Mouse (Mus musculus) adrenal gland, adult 18-20 months (tissue): ENCODE results near the gene Tor2a. TPM values are rescaled to one million over a fixed set of nuclear protein-coding genes. Genes with fewer than 3 reads are reported as not detected.
A peak's percentile ranks its signal among the peaks of the same experiment; 100 is the strongest.

Experiments
- DNase-seq, 2 experiments: peaks; one replicate each; pipeline ENCODE4 v3.0.0; 2021 to 2022; ENCODE audit warnings: low spot score in 2 of 2
- total RNA-seq, 2 experiments: library from RNA; stranded (reverse); gene quantifications; 1 replicate in 1 of 2; 2 replicates in 1 of 2; pipeline ENCODE4 v1.2.3; 2021

Tor2a gene
- total RNA-seq, 2 experiments from 2014 or later: 18.2 to 22.3 TPM

DNA sequence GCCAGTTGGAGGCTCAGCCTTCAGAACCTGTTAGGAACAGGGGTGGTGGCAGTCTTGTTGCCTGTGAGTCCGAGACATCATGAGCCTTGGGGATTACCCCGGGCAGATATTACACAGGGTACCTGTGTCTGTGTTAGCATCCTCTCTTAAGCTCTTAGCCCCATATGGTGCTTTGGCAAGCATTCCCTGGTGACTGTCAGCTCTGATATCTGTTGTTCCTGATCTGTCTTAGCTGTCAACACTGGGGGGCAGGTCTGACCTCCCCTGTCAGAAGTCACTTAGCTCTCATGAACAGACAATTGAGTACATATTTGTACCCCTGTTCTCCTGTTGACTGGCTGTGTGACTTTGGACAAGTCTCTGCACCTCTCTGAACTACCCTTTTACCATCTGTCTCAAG lies 2.0 kb downstream of the Tor2a start:
- no peak for DNase-seq

DNA sequence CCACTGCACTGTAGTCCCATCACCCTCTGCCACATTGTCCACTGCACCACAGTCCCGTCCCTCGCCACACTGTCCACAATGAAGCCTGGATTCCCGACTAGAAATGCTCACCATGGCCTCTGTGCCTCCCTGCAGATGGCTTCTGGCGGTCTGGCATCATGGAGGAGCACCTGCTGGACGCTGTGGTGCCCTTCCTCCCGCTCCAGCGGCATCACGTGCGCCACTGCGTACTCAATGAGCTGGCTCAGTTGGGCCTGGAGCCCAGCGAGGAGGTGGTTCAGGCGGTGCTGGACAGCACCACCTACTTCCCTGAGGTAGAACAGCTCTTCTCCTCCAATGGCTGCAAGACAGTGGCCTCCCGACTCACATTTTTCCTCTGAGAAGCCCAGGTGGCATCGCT lies 4.3 kb downstream of the Tor2a start:
- no peak for DNase-seq

DNA sequence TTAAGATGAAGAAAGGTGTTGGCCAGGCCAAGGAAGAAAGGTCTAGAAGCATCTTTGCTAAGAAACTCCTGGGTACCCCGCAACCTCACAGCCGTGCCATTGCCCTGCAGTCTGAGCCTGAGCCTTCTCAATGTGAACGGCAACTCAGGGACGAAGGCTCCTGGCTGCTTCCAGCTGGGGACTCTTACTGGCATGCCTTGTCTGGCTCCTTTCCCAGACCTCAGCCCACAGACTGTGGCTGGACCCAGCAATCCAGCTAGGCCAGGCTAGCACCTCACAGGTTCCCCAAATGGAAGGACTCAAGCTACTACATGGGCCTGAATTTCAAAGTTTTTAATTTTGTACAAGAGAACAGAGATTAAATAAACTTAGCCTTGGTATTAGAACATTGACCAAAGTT lies 4.8 kb downstream of the Tor2a start:
- DNase-seq: no peak

DNA sequence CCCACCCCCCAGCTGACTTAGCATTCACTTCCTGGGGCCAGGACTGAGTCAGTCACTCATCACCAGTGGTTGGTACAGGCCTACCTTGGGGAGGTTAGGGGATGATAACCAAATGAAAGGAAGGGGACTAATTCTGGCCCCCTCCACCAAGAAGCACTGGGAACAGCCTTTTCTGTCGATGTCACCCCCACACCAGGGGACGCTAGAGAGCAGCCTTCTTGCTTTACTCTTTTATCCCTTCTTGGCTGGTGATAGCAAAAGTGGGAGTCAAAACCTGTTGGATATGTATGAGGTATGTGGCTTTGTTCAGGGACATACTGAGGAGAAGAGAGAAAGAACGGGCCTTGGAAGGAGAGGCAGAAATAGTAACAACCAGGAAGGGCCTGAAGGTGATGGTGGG lies 6.3 kb downstream of the Tor2a start:
- DNase-seq: no peak

DNA sequence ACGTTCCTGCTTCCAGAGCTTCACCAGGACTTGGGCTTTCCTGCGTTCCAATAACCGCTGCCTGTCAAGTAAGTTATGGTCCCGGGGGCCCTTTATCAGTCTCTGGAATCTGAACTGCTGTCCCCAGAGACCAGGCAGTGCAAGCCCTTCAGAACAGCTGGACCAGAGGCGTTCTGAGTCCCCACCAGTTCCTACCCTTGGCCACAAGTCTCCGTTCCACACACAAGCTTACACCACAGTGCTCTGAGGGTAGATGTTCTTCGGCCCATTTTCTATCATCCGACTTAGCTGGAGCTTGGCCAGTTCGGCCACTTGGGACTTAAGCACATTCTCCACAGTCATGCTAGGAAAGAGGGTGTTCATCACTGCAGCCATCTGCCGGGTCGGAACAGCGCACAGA lies 10.2 kb downstream of the Tor2a start:
- no peak for DNase-seq

DNA sequence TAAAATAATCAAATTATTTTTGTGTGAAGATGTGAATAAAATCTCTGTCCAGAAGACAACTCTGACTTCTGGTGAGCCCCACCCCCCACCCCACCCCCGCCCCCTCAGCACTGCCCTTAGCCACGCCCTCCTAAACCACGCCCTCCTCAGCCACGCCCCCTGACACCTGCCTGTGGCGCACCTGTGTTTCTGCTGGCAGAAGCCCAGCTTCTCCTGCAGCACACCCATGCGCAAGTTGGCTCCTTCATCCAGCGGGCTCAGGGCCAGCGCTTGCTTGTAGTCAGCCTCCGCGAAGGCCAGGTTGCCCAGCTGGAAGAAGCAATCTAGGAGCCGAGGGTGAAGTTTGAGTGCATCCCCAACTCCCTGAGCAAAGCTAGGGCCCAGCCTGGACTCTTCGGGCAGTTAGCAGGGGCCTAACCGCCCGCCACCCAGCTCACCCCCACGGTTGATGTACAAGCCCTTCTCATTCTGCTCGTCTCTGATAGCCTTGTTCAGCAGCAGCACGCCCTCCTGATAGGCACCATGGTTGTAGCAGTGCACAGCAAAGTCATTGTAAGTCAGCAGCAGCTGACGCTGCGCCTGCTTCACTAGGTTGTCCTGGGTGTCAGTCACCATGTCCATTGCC lies 11.7 kb downstream of the Tor2a start:
- DNase-seq: no peak

DNA sequence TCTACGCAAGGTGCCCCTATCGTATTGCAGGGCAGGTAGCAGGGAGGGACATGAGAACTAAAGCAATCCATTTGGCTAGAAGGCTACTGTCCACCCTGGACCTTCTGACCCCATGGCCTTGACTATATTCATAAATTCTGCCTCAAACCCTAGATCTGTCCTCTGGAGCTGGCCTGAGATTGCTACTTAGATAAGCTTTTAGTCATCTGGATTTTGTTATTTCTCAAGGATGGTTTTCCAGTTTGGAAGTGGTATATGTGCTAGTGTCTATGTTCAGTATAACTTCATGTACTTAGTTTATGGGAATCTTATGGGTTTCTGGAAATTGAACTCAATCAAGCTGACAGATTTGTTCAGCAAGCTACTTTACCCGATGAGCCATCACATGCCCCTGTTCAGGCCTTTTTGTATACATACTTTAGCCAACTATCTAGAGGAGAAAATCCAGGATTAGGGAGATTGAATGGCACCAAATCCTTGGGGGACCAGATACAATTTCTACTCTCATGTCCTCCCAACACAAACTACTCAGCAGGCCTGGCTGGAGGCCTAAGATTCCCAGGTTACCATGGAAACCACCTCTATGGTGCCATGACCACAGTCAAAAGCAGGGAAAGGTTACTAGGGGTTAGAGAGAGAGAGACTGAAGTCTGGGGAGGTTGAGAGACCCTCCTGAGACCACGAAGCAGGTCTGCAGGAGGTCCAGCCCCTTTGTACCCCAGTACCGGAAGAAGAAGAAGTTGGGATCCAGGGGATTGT lies 12.5 kb downstream of the Tor2a start:
- DNase-seq: no peak

DNA sequence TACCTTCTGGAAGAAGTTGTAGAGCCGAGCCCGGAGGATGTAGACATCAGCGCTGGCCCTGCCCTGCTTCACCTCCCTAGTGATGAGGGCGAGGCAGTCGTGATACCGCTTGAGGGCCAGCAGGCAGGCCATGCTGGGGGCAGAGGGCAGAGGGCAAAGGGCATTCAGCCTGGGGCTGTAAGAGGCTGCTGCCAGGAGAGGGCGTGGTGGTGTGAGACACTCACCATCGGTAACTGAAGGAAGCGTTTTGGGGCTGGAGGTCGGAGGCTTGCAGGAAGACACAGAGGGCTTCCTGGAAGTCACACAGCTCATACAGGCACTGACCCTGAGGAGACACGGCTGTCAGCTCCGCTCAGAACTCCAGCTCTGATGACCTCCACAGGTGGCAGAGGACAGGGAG lies 14.9 kb downstream of the Tor2a start:
- DNase-seq: no peak

DNA sequence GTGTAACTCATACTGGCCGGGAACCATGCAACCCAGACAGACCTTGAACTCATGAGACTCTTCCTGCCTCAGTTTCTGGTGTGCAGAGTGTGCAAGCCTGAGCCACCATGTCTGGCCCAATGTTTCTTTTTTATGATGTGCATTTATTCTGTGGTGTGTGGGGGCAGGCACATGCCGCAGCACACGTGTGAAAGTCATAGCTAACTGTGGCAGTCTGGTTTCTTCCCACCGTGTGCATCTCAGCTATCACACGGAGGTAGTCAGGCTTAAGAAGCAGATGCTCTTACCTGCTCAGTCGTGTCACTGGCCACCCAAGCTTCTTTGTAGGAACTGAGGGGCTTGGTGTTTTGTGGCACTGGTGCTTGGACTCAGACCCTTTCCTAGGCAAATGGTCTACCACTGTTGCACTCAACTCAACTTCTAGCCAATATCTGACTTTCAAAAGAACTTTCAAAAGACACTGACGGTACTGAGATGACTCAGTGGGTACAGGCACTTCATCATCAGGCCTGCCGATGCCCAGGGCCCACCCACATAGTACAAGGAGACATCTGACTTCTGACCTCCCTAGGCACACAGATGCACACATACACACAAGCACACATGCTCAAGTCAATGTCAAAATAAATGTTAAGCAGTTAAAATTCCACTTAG lies 15.7 kb downstream of the Tor2a start:
- no peak for DNase-seq

DNA sequence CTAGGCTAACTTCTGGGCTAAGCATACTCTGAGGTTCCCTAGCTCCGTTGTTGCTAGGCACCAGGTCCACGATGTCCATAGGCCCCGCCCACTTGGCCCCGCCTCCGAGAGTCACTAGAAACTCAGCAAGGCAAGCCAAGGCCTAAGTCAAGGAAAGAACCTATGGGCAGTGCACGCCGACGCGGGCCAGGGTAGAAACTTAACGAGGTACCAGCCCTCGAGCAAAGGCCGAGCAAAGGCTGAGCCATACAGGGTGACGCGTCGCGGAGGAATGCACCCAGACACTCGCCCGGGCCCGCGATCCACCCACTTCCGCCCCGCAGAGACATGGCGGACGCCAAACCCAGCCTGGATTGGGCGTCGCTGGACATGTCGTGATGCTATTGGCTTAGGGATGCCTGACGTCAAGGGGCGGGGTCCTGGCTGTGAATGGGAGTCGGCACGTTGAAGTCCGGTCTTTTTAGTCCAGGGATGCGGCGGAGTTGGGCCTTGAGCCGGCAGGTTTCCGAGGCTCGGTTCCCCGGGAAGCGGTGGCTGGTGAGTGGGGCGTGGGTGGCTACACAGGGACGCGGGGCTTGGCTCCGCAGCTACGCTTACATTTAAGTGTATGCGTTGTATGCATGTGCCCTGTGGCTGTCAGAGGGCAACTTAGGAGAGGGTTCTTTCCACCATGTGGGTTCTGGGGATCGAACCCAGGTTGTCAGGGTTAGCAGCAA lies 18.5 kb downstream of the Tor2a start, which contains the start of the genes Ttc16 and Ptrh1:
Gene Ttc16 (minus strand): TSS at position 275 of the 716 bp plus-strand sequence.
Gene Ptrh1 (plus strand): TSS at position 428 of the 716 bp plus-strand sequence.
- peak; percentile 97 for DNase-seq

DNA sequence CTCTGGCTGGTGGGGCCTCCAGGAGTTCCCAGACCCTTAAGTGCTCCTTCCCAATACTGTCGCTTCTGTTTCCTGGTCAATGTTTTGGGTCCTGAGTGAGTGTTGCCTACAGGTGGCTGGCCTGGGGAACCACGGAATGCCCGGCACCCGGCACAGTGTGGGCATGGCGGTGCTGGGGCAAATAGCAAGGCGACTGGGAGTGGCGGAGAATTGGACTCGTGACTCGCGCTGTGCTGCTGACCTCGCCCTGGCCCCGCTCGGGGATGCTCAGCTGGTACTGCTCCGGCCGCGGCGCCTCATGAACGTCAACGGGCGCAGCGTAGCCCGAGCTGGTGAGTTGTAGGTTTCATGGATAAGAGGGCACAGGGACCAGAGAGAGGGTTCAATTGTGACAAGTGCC lies 19.2 kb downstream of the Tor2a start:
- DNase-seq: no peak

DNA sequence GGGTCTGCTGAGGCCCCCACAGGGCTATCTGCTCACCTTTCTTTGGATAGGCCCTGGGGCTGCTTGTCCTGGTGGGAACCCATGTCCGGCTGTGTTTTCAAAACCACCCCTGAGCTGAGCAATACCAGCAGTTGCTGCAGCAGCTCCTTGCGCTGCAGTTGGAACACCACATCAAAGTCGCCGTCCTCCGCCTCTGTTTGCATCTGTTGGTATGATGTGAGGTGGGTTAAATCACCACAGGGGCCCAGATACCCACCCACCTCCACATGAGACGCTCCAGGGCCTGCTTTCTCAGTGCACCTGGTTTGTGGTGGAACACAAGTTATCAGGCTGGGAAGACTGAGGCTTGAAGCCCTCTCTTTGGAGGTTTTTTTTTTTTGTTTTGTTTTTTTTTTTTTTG lies 21.0 kb downstream of the Tor2a start:
- no peak for DNase-seq

DNA sequence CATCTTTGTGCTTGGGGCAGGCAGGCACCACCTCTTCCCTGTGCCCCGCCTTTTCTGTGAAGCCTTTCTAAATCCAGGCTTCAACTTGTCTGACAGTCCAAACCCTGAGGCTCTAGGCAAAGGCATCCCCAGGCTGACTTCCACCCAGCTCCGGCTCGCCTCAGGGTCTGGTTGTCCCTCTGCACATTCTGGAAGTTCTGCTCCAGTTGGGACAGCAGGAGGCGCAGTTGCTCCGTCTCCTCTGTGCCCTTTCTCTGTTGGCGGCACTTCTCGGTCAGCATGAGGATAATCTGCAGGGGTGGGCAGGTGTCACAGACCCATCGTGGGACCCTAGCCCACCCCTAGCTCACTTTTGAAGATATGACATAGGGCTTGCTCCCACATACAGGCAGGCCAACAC lies 22.1 kb downstream of the Tor2a start:
- DNase-seq: peak; percentile 46 to 64

DNA sequence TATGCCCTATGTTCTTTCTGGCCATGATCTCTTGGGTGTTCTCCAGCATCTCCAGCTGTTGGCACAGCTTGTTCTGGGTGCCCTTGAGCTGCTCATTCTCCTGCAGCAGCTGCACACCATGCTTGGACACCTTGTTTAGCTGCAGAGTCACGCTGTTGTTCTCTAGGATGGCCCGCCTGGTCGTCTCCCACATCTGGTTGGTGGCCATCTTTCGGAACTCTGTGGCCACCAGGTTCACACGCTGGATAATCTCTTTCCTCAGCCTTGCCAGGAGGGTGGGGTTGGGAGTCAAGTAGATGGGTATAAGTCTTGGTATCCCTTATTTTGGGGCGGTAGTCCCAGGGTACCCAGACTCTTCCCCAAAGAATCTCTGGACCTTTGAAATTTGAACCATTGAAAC lies 22.7 kb downstream of the Tor2a start:
- no peak for DNase-seq

DNA sequence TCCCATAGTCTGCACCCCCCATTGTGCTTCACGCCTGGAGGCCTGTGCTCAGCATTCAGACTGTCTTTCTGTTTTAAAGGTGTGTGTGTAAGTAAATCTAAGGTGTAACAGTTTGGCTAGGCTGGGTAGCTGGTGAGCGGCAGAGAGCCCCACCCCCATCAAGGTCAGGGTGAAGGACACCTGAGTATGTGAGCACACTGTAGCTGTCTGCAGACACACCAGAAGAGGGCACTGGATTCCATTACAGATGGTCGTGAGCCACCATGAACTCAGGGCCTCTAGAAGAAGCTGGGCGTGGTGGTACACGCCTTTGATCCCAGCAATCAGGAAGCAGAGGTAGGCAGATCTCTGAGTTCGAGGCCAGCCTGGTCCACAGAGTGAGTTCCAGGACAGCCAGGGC lies 24.7 kb downstream of the Tor2a start:
- DNase-seq: no peak

DNA sequence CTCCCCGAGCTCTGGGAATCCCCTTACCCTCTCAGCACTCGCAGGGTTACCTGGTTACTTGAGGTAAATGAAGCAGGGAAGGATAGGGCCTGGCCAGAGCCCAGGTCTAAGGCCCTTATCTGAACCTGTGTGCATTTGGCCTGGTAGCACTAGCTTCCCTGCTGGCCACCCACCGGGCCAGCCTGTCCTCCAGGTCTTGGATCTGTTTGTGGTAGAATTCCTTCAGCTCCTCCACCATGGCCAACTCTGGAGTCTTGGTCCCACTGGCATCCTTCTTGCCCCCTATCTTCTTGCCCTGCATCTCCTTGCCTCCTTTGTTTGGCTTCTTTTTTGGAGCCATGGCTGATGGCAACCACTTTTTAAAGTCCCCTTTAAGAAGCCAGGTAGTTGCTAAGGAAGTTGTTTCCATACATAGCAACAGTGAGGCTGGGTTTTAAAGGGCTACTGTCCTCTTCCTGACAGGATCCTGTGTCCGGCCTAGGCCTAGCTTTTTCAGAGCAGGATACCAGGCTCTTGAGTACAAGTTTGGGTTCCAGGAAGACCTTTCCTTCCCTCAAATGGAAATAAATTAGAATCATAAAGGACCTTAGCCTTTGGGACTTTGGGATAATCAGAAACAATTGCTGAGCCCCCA lies 27.1 kb downstream of the Tor2a start, which contains the start of gene Cfap157:
Gene Cfap157 (minus strand): TSS at position 381 of the 634 bp plus-strand sequence.
- DNase-seq: no peak

DNA sequence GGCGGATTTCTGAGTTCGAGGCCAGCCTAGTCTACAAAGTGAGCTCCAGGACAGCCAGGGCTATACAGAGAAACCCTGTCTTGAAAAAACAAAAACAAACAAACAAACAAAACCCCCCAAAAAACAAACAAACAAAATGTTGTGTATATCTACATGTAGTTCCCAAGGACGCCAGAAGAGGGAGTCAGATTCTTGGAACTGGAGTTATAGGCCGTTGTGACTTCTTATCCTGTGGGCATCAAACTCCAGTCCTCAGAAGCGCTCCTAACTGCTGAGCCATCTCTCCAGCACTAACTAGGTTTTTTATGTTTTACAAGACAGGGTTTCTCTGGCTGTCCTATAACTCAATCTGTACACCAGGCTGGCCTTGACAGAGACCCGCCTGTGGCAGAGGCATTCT lies 30.1 kb downstream of the Tor2a start:
- no peak for DNase-seq

DNA sequence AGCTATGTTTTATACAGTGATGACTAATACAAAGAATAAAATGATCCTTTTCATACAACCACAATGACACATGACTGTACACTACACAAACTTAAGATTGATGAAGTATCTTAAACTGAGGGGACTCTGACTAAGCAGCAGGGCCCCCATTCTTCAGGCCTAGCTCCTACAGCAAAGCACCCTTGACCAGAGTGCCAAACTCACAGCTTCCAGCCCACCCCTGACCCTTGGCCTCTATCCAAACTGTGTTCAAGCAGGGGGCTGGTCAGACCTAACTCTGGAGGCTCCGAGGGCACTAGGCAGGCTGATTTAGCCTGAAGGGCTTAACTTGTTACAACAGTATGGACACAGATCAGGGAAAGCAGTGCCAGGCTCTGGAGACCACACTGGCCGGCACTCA lies 31.5 kb downstream of the Tor2a start:
- DNase-seq: no peak

DNA sequence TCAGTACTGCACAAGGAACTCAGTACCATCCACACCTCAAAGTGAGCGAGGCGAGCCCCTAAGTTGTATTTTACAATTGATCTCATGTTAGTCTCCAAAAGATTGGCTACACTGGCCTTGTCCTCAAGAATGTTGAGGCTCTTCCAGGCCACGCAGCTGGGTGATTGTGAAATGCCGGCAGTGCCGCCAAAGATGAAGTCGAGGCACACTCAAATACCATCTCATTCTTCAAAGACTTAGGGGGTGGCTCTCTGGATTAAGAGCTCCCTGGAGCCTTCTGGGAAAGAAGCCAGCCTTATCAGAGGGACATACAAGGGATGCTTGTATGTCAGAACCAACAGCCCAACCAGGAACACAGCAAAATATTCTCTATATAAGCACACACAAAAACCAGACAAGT lies 34.3 kb downstream of the Tor2a start:
- DNase-seq: no peak

DNA sequence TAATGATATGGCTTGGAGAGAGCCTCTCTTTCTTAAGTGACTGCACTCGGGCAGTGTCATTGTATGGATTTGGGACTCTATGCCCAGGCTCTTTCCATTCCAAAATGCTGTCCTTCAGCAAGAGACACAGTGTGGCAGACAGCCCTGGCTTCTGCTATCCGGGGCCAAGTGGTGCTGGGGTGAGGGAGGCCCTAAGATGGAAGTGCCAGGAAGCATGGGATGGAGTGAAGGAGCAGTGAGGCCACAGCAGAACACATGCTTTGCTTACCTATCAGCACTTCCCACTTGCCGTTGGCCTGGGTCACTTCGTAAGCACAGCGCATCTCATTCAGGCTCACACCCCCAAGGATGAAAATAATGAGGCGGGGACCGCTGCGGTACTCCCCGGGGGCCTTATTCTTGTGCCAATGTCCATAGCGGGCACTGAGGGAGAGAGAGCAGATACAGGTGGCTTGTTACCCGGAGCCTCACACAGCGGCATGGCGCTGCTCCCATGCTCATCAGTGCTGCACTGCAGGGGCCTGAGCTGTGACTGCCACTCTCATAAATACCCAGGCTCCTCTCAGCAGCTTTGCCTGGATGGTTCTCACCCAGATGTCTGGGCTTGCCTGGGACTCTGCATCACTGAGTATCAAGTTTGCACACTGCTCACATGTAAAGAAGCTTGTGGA lies 38.8 kb downstream of the Tor2a start:
- DNase-seq: no peak
